Mouse (Mus musculus) C2C12 (cell line): ENCODE measurements around the gene Gm1113.

Source experiments
- CEBPB ChIP-seq: IDR thresholded peaks from one replicate; pipeline ENCODE4 v1.6.1; 2011; ENCODE audit warnings: low read depth, mild to moderate bottlenecking, control low read depth, moderate library complexity
- CTCF ChIP-seq: IDR thresholded peaks from one replicate; pipeline ENCODE4 v1.5.1; 2011; ENCODE audit not compliant: control insufficient read depth, insufficient read depth, insufficient read length
- MAX ChIP-seq: IDR thresholded peaks from one replicate; pipeline ENCODE4 v1.6.1; 2011; ENCODE audit warnings: mild to moderate bottlenecking, control low read depth
- MYOG ChIP-seq: IDR thresholded peaks from one replicate; pipeline ENCODE4 v1.6.1; 2011; ENCODE audit not compliant: control insufficient read depth, insufficient read length; ENCODE audit errors: extremely low read depth

- TF ChIP-seq MYOG (no peak), MAX (no peak), CTCF (no peak), CEBPB (no peak)
Observed at GRCm38 (mm10) chr9:35529796-35530195, 11.7 kb upstream of the Gm1113 start.
